Mouse (Mus musculus) ES-Bruce4 (cell line): ENCODE measurements at regions not wholly inside any gene's neighbourhood (a gene's known extent, or its start where the extent isn't known, plus 50 kb on each side); places are given as distances from the start of the nearest gene placed in this dataset.

ENCODE experiments used
- H3K27ac ChIP-seq: 2 replicates; pipeline ENCODE4 v1.5.1; 2012; ENCODE audit warnings: low read length, inconsistent platforms; ENCODE audit not compliant: insufficient read depth
- H3K27me3 ChIP-seq: 2 replicates; pipeline ENCODE4 v1.6.1; 2012; ENCODE audit warnings: mild to moderate bottlenecking, low read length, inconsistent platforms; ENCODE audit not compliant: control insufficient read depth, poor library complexity, insufficient read depth, severe bottlenecking
- H3K36me3 ChIP-seq: 2 replicates; pipeline ENCODE4 v1.6.1; 2012; ENCODE audit warnings: inconsistent platforms, mild to moderate bottlenecking, low read length, moderate library complexity; ENCODE audit not compliant: control insufficient read depth, poor library complexity, insufficient read depth, severe bottlenecking
- H3K4me1 ChIP-seq: one replicate; pipeline ENCODE4 v1.8.1; 2011; ENCODE audit warnings: low read length; ENCODE audit not compliant: control insufficient read depth, insufficient read depth
- H3K4me3 ChIP-seq: 2 replicates; pipeline ENCODE4 v1.5.1; 2011; ENCODE audit warnings: low read depth, mild to moderate bottlenecking, low read length
- H3K9ac ChIP-seq: 2 replicates; pipeline ENCODE4 v1.6.1; 2012; ENCODE audit warnings: low read depth, mild to moderate bottlenecking, inconsistent platforms; ENCODE audit not compliant: poor library complexity, severe bottlenecking
- H3K9me3 ChIP-seq: replicated peaks from 2 replicates; pipeline ENCODE4 v1.6.1; 2012; ENCODE audit warnings: mild to moderate bottlenecking, low read length, inconsistent platforms; ENCODE audit not compliant: control insufficient read depth, poor library complexity, insufficient read depth, severe bottlenecking
- CTCF ChIP-seq: IDR thresholded peaks from one replicate; pipeline ENCODE4 v1.8.1; 2011; ENCODE audit warnings: low read depth, low read length
- EP300 ChIP-seq: IDR thresholded peaks from 2 replicates; pipeline ENCODE4 v1.6.1; 2011; ENCODE audit warnings: low read depth, low read length; ENCODE audit not compliant: insufficient read depth
- POLR2A ChIP-seq: IDR thresholded peaks from one replicate; pipeline ENCODE4 v1.8.1; 2011; ENCODE audit warnings: low read length; ENCODE audit not compliant: insufficient read depth

GRCm38 (mm10) chr12:35686231-35686630 lies 151.4 kb upstream of the Ahr start:
- no peaks in the 10 kb centered on the region for H3K27me3 ChIP-seq
- H3K4me1 ChIP-seq: no peaks in the 10 kb centered on the region
- no peaks in the 10 kb centered on the region for H3K36me3 ChIP-seq
- no peak overlapping the region for H3K27ac ChIP-seq
- no peak overlapping the region for H3K9ac ChIP-seq
- TF ChIP-seq EP300 (no peak), CTCF (no peak), POLR2A (no peak)
- no peak overlapping the region for H3K4me3 ChIP-seq
- no peaks in the 10 kb centered on the region for H3K9me3 ChIP-seq

GRCm38 (mm10) chr12:35685189-35685588 lies 150.4 kb upstream of the Ahr start:
- Histone ChIP-seq H3K27ac (no peak overlapping the region), H3K4me3 (no peak overlapping the region), H3K27me3 (no peaks in the 10 kb centered on the region), H3K9me3 (no peaks in the 10 kb centered on the region), H3K4me1 (no peaks in the 10 kb centered on the region), H3K36me3 (no peaks in the 10 kb centered on the region), H3K9ac (no peak overlapping the region)
- TF ChIP-seq POLR2A (no peak), EP300 (no peak), CTCF (no peak)

- no peak for TF ChIP-seq EP300
- TF ChIP-seq CTCF: no peak
- no peaks in the 10 kb centered on the region for H3K27me3 ChIP-seq
Measured at GRCm38 (mm10) chr12:35681864-35682449, 147.1 kb upstream of the Ahr start.

GRCm38 (mm10) chr12:35679903-35680302 lies 145.1 kb upstream of the Ahr start:
- H3K4me3 ChIP-seq: no peak overlapping the region
- no peaks in the 10 kb centered on the region for H3K27me3 ChIP-seq
- H3K9me3 ChIP-seq: no peaks in the 10 kb centered on the region
- no peaks in the 10 kb centered on the region for H3K4me1 ChIP-seq
- H3K36me3 ChIP-seq: no peaks in the 10 kb centered on the region
- no peak overlapping the region for H3K27ac ChIP-seq
- H3K9ac ChIP-seq: no peak overlapping the region
- TF ChIP-seq POLR2A: no peak
- no peak for TF ChIP-seq CTCF
- TF ChIP-seq EP300: no peak

More at GRCm38 (mm10) chr12:35681864-35682449, 147.1 kb upstream of the Ahr start:
- Histone ChIP-seq H3K4me3 (no peak overlapping the region), H3K9ac (no peak overlapping the region), H3K4me1 (no peaks in the 10 kb centered on the region), H3K36me3 (no peaks in the 10 kb centered on the region), H3K27ac (no peak overlapping the region), H3K9me3 (no peaks in the 10 kb centered on the region)

GRCm38 (mm10) chr12:35679025-35679424 lies 144.2 kb upstream of the Ahr start:
- Histone ChIP-seq H3K27ac (no peak overlapping the region), H3K9me3 (no peaks in the 10 kb centered on the region), H3K4me1 (no peaks in the 10 kb centered on the region), H3K9ac (no peak overlapping the region), H3K36me3 (no peaks in the 10 kb centered on the region), H3K27me3 (no peaks in the 10 kb centered on the region), H3K4me3 (no peak overlapping the region)
- no peak for TF ChIP-seq POLR2A
- TF ChIP-seq EP300: no peak
- no peak for TF ChIP-seq CTCF

- no peaks in the 10 kb centered on the region for H3K4me1 ChIP-seq
- H3K36me3 ChIP-seq: no peaks in the 10 kb centered on the region
- no peak overlapping the region for H3K9ac ChIP-seq
- H3K27me3 ChIP-seq: no peaks in the 10 kb centered on the region
- no peaks in the 10 kb centered on the region for H3K9me3 ChIP-seq
- TF ChIP-seq CTCF: peak; percentile 8
- no peak for TF ChIP-seq POLR2A
- TF ChIP-seq EP300: no peak
- H3K27ac ChIP-seq: no peak overlapping the region
- no peak overlapping the region for H3K4me3 ChIP-seq
Measured at GRCm38 (mm10) chr12:35674487-35674886, 139.6 kb upstream of the Ahr start.
